Mouse (Mus musculus) stomach, embryonic 16.5 days (tissue): ENCODE data around the gene Rhox11. TPM values are rescaled to one million over a fixed set of nuclear protein-coding genes. Genes with fewer than 3 reads are reported as not detected.
"Not testable (repeated sequence)": the region's sequence is repeated elsewhere in the genome, so short reads cannot be mapped to it uniquely, and the experiment has no call there.

Experiments
- ATAC-seq: fragments of 200-750 bp; cut with Nextera tagmentation; 2 replicates; pipeline ENCODE4 v1.8.0; 2017; ENCODE audit warnings: moderate number of reproducible peaks, moderate TSS enrichment; ENCODE audit not compliant: insufficient read depth, low FRiP score
- H3K27ac ChIP-seq: fragments of 300-500 bp; sonication (generic); 2 replicates; pipeline ENCODE4 v1.5.1; 2014; ENCODE audit warnings: low read length
- H3K27me3 ChIP-seq: fragments of 300-500 bp; sonication (generic); 2 replicates; pipeline ENCODE4 v1.6.1; 2014; ENCODE audit warnings: low read length, control low read depth, mixed read lengths; ENCODE audit not compliant: control insufficient read depth, insufficient read depth
- H3K36me3 ChIP-seq: fragments of 300-500 bp; sonication (generic); 2 replicates; pipeline ENCODE4 v1.6.1; 2014; ENCODE audit warnings: low read length; ENCODE audit not compliant: control insufficient read depth, insufficient read depth
- H3K4me1 ChIP-seq: fragments of 300-500 bp; sonication (generic); 2 replicates; pipeline ENCODE4 v1.6.1; 2014; ENCODE audit warnings: low read length, control low read depth, mixed read lengths; ENCODE audit not compliant: control insufficient read depth, insufficient read depth
- H3K4me2 ChIP-seq: fragments of 300-500 bp; sonication (generic); 2 replicates; pipeline ENCODE4 v1.6.1; 2014; ENCODE audit warnings: low read depth, low read length, mixed read lengths
- H3K4me3 ChIP-seq: fragments of 300-500 bp; sonication (generic); replicated peaks from 2 replicates; pipeline ENCODE4 v1.5.1; 2014; ENCODE audit warnings: mild to moderate bottlenecking, low read length
- H3K9ac ChIP-seq: fragments of 300-500 bp; sonication (generic); 2 replicates; pipeline ENCODE4 v1.6.1; 2014; ENCODE audit warnings: low read length
- H3K9me3 ChIP-seq: fragments of 300-500 bp; sonication (generic); replicated peaks from 2 replicates; pipeline ENCODE4 v1.6.1; 2016; ENCODE audit warnings: low read length, control low read depth; ENCODE audit not compliant: control insufficient read depth
- WGBS: fragments of 180-500 bp; shearing (Covaris S2); extraction: QIAGEN DNeasy Blood & Tissue Kit; methylation state at CpG from one replicate; pipeline ENCODE4 v1.1.7; 2014; 5-methylcytosine and 5-hydroxymethylcytosine counted together
- polyA plus RNA-seq: library from polyadenylated mRNA; unstranded; fragments of >200 nt; fragmentation: Nextera tagmentation; extraction: Ambion mirVana; gene quantifications from 2 replicates; pipeline ENCODE4 v1.2.1, GENCODE M21; 2015

Rhox11 gene
- polyA plus RNA-seq, result not detected in 2 replicates

DNA sequence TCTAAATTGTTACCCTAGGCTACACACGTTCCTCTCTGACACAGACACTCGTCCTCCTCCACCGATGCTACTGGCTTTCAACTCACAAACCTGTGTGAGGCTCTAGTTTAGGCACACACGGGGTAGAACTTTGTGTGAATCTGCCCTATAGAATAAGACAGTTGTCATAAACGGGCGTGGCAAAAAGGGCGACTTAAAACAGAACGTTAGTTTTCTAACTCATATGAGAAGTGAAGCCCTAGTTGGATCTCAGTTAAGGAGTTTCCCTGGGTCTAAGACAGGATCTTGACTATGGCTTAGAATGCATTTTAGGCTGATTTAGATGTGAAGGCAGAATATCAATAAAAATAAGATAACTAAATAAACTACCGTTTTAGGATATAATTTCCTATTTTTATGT is at the start of gene Rhox11:
TSS of gene Rhox11 (minus strand) at position 101 of the 400 bp plus-strand sequence.
- Histone ChIP-seq H3K4me3 (no peak within 1 kb of the TSS), H3K27ac (no peak within 1 kb of the TSS), H3K9ac (no peak within 1 kb of the TSS), H3K27me3 (no peaks in the 10 kb centered on the region), H3K4me1 (no peaks in the 10 kb centered on the region), H3K9me3 (no peaks in the 10 kb centered on the region), H3K4me2 (no peak within 1 kb of the TSS), H3K36me3 (no peaks in the 10 kb centered on the region)
- 84% methylated on average over 9 of the region's 9 CpGs for WGBS
- no peak for ATAC-seq

DNA sequence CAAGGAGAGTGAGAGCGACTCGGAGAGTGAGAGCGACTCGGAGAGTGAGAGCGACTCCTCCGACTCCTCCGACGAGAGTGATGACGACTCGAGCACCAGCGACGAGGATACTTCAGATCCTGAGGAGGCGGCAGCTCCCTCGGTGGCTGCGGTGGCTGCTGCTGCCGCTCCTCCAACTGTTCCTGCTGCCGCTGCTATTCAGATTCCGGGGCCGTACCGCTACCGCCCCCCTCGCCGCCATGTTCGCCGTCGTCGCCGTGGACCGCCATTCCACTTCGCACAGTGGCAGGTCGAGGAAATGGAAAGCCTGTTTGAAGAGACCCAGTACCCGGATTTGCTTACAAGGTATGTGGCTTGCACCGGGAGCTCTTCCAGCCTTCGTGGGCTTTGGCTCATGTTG is 36.5 kb upstream of the Rhox11 start:
- WGBS, result 88% methylated on average over 34 of the region's 34 CpGs
- H3K4me3 ChIP-seq, result no peak overlapping the region

DNA sequence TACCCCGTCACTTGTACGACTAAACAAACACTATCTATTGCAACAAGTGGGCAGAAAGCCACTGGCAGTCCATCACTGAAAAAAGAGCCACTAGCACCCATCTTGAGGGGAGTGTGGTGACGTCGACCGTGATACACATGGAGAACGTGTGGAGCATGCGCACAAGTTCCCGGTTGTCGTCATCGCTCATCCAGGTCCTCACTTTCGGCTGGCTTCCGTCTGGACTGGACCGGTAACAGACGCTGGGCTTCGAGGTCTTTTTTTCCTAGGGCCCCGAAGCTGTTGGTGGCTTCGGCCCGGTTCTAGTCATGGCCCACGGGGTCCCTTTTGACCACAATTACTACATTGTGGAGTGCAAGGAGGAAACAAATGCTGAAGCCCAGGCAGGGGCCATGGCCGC is 36.0 kb upstream of the Rhox11 start, which contains the start of gene Rhox13:
TSS of gene Rhox13 (plus strand) at position 238 of the 400 bp plus-strand sequence.
- Histone ChIP-seq H3K27me3 (no peaks in the 10 kb centered on the region), H3K27ac (no peak within 1 kb of the TSS), H3K4me2 (no peak within 1 kb of the TSS), H3K36me3 (no peaks in the 10 kb centered on the region), H3K4me3 (no peak within 1 kb of the TSS), H3K9me3 (no peaks in the 10 kb centered on the region; the same call in 1 of the 2 replicates), H3K9ac (no peak within 1 kb of the TSS), H3K4me1 (no peaks in the 10 kb centered on the region)
- 94% methylated on average over 20 of the region's 20 CpGs for WGBS
- no peak for ATAC-seq

More for the DNA sequence above, 36.5 kb upstream of the Rhox11 start:
- Histone ChIP-seq H3K36me3 (no peaks in the 10 kb centered on the region), H3K9me3 (no peaks in the 10 kb centered on the region; the same call in 1 of the 2 replicates), H3K4me1 (no peaks in the 10 kb centered on the region), H3K4me2 (no peak overlapping the region), H3K9ac (no peak overlapping the region), H3K27me3 (no peaks in the 10 kb centered on the region), H3K27ac (no peak overlapping the region)
- no peak for ATAC-seq

DNA sequence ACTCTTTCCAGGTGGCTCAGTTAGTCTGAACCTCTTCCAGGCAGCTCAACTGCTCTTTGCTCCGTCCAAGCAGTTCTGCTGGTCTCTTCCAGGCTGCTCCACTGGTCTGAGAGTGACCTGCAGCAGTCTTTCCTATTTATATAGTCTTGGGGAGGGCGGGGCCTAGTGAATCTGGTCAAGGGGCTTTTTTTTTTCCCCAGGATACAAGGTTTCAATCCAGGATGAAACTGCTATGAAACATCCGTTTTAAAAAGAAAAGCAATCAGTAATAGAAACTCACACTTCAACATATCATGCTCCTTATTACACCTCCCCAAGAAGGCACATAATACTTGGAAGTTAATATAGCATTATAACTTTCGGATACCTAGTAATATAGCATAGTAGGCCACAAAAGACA is 25.9 kb upstream of the Rhox11 start, which contains the start of gene Rhox12:
TSS of gene Rhox12 (minus strand) at position 101 of the 400 bp plus-strand sequence.
- 65% methylated on average over 4 of the region's 4 CpGs for WGBS
- no peaks in the 10 kb centered on the region for H3K27me3 ChIP-seq
- H3K36me3 ChIP-seq, result no peaks in the 10 kb centered on the region
- H3K4me2 ChIP-seq, result no peak within 1 kb of the TSS
- H3K4me3 ChIP-seq, result no peak within 1 kb of the TSS
- no peaks in the 10 kb centered on the region for H3K4me1 ChIP-seq
- no peak within 1 kb of the TSS for H3K27ac ChIP-seq
- H3K9me3 ChIP-seq, result no peaks in the 10 kb centered on the region
- H3K9ac ChIP-seq, result no peak within 1 kb of the TSS
- no peak for ATAC-seq

DNA sequence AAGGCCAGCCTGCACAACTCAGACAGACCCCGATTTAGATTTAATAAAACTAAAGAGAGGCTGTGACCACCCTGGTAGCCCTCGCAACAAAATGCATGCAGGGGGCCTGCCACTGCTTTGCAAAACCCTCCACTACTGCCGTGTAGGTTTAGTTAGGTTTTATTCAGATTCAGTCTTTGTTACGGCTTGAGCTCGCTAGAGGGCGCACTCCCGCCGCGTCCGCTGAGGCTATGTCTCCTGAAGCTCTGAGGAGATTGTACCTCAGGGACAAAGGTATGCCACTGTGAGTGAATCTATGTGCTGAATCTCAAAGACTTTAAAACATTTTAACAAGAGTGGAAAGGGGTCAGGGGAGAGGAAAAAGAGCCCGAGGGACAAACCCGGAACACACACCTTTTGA is 715 bp downstream of the Rhox11 start:
- Histone ChIP-seq H3K36me3 (no peaks in the 10 kb centered on the region), H3K4me2 (no peak overlapping the region), H3K4me3 (no peak overlapping the region), H3K9ac (no peak overlapping the region), H3K27ac (no peak overlapping the region), H3K9me3 (no peaks in the 10 kb centered on the region), H3K4me1 (no peaks in the 10 kb centered on the region), H3K27me3 (no peaks in the 10 kb centered on the region)
- no peak for ATAC-seq
- WGBS, result 23% methylated on average over 12 of the region's 12 CpGs

DNA sequence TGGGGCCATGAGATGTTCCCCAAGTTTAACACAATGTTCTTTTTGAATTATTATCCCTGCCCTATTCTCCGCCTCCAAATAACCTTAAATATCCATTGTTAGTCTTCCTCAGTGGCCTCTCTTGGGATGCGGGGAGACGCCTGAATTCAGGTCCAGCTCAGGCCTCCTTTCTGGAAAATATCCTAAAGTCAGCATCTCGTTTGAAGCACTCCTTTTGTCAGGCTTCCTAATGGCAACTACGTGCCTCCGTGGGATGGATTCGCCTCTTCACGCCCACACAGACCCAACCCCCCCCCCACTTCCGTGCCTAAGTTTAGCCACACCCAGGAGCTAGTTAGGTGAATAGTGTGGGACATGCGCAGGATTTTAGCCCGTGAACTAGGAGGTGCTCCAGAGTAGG is 18.8 kb downstream of the Rhox11 start, which contains the start of gene Rhox10:
TSS of gene Rhox10 (plus strand) at position 301 of the 400 bp plus-strand sequence.
- H3K36me3 ChIP-seq, result no peaks in the 10 kb centered on the region
- no peak for ATAC-seq
- H3K9ac ChIP-seq, result no peak within 1 kb of the TSS
- H3K27me3 ChIP-seq, result no peaks in the 10 kb centered on the region
- H3K9me3 ChIP-seq, result no peaks in the 10 kb centered on the region
- H3K4me3 ChIP-seq, result no peak within 1 kb of the TSS
- WGBS, result 80% methylated on average over 11 of the region's 11 CpGs
- H3K27ac ChIP-seq, result no peak within 1 kb of the TSS
- no peak within 1 kb of the TSS for H3K4me2 ChIP-seq
- H3K4me1 ChIP-seq, result no peaks in the 10 kb centered on the region

DNA sequence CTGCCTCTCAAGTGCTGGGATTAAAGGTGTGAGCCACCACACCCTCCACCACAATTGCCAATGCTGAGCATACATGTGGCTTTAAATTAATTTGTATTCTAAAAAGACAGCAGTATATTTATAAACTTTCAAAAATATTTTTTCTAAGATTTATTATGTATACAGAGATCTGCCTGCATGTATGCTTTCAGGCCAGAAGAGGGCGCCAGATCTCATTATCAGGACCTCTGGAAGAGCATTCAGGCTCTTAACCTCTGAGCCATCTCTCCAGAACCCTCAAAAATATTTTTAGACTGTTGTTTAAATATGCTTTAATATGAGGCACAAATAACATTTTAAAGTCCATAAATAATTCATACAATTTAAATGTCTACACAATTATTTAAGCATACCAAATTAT is 23.4 kb downstream of the Rhox11 start:
- H3K9ac ChIP-seq, result no peak overlapping the region
- H3K27ac ChIP-seq, result no peak overlapping the region
- WGBS, result 0% methylated on average over 1 of the region's 1 CpGs
- no peak for ATAC-seq
- no peak overlapping the region for H3K4me3 ChIP-seq
- H3K27me3 ChIP-seq, result no peaks in the 10 kb centered on the region
- H3K36me3 ChIP-seq, result no peaks in the 10 kb centered on the region
- H3K4me2 ChIP-seq, result no peak overlapping the region
- no peaks in the 10 kb centered on the region for H3K4me1 ChIP-seq
- H3K9me3 ChIP-seq, result no peaks in the 10 kb centered on the region

DNA sequence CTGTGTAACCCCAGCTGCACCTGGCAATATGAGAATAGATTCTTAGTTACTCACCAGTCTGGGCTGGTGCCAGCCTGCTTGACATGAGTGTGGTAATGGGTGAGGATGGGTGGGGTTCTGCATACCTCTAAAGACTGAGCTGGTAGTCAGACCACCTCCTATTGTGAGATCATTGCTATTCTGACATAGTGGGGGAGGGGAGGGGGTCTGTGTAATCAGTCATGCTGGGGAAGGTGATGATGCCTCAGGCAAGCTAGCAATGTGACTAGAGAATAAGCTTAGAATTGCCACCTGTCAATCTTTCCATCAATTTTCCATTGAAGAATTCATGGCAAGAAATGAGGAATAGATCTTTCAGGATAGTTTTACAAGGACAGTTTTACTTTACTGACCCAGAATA is 41.9 kb downstream of the Rhox11 start, which contains the start of gene Btg1-ps2:
TSS of gene Btg1-ps2 (minus strand) at position 101 of the 400 bp plus-strand sequence.
- not testable (repeated sequence) for H3K9ac ChIP-seq, ATAC-seq, H3K27ac ChIP-seq, H3K4me3 ChIP-seq, H3K36me3 ChIP-seq, H3K4me1 ChIP-seq, H3K4me2 ChIP-seq, H3K27me3 ChIP-seq, H3K9me3 ChIP-seq

DNA sequence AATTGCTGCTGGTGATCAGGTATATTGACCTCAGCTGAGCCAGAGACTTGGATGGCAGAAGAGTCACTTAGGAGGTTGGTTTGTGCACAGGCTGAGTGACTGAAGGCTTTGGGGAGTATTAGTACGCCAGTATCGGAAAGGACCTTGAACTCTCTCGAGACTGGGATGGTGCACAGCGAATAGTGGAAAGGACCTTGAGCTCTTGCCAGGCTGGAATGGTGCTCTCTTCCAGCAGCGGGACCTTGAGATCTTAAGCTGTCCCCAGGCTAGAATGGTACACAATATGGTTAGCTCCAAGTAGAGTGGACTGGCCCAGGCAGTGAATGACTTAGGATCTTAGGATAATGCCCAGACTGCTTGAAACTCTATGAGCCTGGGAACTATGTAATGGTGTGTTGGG is 45.3 kb downstream of the Rhox11 start:
- H3K4me2 ChIP-seq, result no peak overlapping the region
- H3K9ac ChIP-seq, result no peak overlapping the region
- no peaks in the 10 kb centered on the region for H3K27me3 ChIP-seq
- H3K4me3 ChIP-seq, result no peak overlapping the region
- H3K27ac ChIP-seq, result no peak overlapping the region
- 91% methylated on average over 5 of the region's 5 CpGs for WGBS
- H3K4me1 ChIP-seq, result no peaks in the 10 kb centered on the region
- no peaks in the 10 kb centered on the region for H3K9me3 ChIP-seq
- ATAC-seq, result no peak
- no peaks in the 10 kb centered on the region for H3K36me3 ChIP-seq
